Mouse (Mus musculus) WW6 (cell line): ENCODE measurements at regions not wholly inside any gene's neighbourhood (a gene's known extent, or its start where the extent isn't known, plus 50 kb on each side); places are given as distances from the start of the nearest gene placed in this dataset.

Experiments
- DNase-seq: peaks from one replicate; pipeline ENCODE4 v3.0.0-alpha.2; 2013; ENCODE audit warnings: low read depth, low spot score

DNA sequence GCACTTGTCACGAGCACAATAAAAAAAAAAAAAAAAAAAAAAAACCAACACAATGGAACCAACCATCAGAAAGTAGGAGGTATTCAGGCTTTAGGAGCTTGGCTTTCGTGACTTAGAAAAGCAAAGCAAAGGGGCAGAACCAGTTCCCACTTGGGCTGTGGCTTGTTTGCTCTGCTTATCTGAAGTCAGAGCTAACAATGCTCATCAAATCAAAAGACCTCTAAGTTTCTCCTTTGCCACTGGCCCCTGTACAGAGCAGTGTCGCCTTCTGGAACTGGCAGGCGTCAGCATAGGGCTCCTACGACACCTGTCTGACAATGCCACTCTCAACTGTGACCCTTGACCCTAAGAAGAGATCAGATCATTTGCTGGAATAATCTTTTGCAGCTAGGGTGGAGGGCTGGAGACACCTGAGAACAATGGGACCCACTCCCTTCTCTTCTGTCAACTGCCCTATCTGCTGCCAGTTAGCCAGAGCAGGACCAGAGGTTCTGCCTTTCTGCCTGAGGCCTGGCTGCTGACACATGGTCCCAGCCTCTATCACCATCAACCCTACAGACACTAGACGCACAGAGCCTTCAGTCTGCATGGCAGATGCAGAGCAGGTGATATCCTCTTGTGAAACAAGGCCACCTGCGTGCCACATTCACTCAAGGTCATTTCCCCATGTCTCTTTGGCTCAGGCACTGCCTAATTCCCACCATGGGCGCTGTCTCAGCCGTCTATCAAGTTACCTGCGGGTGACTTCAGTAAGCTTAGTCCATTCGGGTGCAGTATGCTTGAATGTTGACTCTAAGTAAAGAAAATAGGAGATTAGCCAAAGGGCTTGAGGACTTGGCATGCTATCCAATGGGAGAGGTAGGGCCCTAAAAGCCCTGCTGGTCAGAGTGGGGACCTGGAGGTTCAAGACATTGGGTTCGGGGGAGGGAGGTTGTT, 136.1 kb upstream of the Zfp703 start:
- no peak for DNase-seq

DNA sequence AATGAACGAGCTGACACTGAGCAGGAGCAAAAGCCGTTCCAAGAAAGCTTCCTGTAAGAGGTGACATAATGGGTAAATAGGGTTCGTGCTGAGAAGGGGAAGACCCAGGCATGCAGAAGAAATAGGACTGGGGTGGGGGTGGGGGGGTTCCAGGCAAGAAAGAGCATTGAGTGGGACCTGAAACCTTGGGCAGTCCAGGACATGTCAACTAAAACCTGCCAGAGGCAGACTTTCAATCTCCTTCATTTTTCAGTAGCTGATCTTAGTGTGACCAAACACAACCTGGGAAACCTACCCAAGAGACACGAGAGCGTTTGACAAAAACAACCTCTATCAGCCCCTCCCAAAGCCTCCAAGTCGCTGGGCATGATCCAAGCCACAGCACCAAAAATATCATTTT, 133.4 kb upstream of the Zfp703 start:
- no peak for DNase-seq

DNA sequence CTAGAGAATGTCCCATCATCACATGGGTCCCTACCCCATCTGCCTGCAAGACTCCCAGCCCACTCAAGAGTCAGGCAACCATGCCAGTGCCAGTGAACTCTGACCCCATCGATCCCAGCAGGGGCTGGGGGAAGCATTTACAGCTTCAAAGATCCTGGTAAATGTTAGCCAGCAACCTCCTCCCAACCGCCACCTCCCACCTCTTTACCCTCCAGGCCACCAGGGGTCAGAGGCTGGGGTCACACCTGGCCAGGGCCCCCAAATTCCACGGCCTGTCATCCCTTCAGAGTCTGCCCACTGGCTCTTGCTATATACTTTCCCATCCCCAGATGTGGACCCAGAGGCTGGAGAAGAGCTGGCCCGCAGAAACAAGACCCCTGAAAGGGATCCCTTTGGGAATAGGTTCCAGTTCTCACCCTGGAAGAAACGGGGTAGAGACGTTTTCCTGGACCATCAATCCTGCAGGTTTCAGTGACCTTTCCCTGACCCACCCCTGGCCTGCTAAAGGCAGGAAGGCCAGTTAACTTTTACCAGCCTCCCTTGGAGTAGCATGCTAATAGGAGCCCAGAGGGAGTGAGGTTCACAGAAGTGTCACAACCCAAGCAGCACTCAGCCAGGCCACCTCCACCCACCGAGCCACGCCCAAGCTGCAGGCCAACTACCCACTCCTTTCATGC, 132.9 kb upstream of the Zfp703 start:
- no peak for DNase-seq

DNA sequence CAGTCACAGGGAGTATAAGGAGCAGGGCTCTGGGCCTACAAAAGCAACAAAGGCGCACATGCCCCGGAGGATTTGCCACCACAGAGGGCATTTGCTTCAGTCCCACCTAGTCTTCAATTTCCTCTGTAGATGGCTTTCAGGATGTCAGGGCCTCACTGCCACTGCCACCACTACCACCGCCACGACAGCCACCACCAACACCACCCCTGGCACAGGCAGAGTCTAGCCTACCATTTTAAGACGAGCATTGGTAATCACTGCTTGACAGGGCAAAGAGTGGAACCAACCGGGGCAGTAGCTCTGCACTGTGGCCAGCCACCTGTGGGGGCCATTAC, 132.3 kb upstream of the Zfp703 start:
- no peak for DNase-seq

DNA sequence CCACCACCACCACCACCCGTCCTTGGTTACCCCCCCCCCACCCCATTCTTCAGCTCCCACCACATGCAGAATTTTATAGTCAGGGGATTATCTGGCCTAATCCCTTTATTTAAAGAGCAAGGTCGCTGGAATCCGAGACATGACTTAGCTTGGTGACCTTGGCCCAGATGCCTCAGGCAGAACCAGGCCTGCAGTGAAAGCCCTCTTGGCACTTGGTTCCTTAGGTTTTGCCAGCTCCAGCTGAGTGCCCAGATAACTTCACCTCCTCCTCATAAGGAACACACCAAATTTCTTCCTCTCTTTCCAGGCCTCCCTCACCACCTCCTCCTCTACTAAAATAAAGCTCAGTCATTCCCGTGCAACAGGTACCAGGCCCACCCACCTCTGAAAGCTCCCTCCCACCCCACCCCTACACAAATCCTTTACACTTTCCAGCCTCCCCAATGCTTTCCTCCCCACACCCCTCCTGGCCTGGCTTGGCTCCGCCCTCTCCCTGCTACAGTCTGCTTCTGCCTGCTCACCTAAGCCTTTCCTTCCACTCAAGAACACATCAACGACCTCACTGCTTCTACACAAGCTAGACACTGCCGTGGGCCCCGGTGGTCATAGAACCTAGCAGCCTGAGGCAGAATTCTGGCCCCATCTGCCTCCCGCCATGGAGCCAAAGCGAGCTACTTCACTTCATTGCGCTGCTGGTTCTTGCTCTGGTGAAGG, 131.5 kb upstream of the Zfp703 start:
- no peak for DNase-seq

DNA sequence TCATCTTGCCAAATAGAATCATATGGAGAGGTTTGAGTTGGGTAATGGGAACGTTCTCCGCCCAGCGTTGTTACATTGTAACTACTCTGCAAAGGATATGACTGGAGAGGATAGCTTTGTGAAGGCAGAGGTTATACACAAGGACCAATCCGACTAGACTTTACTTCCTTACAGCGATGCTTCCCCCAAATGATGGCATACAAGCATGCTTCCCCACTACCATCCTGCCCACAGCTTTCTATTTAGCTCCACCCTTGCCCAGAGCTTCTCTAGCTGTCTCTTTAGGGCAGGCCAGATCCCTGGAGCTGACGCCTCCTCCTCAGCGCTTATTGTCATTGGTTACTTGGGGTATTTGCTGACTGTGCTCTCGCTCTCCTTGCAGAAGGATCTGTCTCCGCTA, 130.1 kb upstream of the Zfp703 start:
- no peak for DNase-seq

DNA sequence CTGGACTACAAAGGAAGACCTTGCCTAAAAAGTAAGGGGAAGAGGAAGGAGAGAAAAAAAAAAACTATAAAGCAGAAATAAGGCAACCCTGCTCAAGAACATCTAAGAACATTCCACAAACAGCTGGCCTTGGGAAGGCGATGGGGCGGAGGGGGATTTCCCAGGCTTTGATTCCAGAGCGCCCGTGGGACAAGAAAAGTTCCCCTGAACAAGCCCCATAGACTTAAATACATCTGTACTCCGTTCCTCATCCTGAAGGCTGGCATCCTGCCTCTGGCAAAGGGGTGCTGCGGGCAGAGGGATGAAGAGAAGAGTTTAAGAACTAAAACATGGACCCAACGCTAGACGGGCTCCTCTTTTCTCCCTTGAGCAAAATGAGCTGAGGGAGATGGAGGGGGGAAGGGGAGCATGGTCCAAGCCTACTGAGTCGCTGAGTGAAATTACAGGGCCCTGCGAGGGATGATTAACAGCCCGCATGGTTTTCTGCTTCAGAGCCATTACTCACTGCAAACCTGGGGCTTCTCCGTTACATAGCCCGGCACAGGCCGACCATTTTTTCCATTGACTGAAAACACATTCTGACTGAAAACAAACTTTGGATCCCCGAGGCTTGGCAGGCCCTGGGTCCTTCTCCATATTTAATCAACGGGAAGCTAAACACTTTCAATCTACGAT, 128.9 kb upstream of the Zfp703 start:
- no peak for DNase-seq

DNA sequence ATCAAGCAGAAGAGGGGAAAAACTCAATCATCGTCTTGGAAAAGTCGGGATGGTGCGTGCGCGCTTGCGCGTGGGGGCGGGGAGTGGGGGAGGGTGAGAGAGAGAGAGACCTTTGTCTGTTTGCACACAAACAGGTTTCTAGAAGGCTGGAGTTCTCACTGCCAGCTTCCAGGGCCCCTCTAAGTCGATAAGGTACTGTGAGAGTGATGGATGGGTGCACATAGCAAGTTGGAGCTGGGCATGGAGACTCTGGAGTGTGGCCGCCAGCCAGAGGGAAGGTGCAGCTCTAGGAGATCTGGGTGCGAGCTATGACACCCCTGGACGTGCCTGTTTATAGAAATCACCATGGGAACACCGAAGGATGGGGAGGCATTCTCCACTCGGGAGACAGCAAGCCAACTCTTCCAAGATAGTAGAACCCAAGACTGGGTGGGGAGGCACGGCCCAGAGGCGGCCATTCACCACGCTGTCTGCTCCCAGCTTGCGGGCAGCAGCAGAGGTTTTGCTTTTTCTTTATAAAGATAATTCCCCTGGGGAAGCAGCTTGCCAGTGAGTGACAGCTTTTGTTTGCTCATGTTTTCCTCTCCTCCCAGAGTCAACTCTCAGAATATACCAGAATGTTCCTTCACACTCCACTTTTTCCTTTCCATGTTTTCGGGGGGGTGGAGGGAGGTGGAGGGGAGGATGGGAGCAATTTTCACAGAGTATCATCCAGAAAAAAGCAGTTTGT, 128.0 kb upstream of the Zfp703 start:
- DNase-seq: no peak

DNA sequence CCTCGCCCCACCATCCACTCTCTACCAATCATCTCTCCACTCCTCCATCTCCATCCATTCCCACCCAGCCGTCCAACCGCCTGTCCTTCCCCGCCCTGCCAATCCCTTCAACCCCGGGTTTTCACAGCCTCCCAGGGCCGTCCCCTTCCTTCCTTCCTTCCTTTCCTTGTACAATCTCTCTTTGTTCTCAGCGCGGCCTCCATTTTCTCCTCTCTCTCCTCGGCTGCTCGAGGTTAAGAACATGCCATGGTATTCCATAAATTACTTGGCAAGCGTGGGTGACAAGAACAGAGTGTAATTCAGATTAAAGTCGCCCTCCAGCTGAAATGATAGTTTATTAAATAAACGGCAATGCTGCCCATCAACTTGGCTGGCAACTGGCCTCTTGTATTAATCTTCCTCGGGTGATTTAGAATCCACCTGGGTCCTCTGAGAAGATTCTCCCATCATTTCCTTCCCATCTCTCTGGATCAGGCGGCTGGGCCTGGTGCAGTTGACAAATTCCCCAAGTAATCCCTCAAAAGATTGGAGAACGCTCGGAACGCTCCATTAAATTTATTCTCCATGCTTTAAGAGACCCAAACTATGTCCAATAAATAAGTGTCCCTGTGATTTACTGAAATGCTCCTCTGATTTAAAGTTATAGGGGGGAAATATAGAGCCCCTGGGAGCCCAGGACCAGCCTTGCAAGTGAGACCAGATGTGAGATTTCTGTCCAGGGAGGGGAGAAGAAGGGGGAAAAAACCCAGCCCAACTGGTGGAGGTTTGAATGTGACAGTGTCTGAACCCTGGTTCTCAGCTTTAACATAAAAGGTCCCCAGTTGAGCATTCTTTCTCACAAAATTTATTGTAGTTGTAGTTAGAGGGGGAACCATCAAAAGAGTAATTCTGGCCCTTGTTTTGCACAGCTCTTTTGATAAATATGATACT, 125.0 kb upstream of the Zfp703 start:
- DNase-seq: no peak

DNA sequence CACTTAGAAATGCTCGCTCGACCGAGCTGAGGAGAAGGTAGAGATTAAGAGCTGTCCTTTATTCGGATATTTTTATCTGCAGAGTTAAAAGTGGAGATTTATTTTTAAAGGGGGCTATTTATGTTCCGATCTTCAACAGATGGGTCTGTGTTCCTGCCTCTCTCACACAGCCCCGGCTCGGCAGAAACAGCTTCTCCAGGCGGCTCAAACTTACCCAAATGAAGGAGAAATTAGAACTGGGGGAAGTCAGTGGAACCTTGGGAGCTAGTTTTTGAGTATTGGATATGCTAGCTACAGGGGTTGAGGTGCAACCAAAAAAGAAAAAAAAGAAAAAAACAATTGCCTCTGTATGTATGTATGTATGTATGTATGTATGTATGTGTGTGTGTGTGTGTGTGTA, 124.2 kb upstream of the Zfp703 start:
- DNase-seq: no peak

DNA sequence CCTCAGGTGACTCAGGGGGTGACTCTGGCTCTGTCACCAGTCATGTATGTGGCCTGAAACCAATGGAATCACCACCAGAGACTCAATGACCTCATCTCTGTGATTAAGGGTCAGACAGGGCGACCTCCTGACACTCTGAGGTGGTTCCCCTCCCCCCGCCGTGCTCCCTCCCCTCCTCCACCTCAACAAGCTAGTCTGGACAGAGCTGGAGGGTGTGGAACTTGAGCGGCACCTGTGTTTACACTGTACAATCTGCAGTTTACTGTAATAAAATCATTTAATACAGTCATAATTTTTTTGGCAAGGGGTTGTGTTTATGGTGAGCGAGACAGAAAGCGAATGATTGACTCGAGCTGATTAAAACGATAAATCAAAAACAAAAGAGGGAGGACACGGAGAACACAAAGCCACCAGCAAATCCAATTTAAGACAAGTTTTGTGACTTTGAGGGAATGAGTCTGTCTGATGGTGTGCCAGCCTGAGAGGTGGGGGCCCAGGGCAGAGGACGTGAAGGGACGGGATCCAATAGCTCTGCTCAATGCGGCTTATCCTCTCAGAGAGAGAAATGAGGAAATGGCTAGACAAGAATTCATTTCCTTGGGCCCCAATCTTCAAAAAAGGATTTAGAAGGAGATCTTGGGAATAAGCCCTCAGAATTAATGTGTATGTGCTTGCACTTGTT, 122.4 kb upstream of the Zfp703 start:
- no peak for DNase-seq

DNA sequence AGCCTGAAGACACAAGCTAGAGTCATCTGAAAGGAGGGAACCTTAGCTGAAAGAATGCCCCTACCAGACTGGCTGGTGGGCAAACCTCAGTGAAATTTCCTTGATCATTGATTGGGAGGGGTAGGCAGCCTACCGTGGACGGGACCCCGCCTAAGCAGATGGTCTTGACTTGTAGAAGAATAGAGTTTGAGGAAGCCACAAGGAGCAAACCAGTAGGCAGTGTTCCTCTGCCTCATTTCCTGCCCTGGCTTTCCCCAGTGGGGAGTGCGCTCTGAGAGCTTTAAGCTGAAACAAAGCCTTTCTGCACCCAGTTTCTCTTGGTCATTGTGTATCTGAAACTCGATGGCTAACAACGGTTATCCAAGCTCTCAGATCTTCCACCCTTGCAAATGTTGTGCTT, 121.9 kb upstream of the Zfp703 start:
- no peak for DNase-seq

DNA sequence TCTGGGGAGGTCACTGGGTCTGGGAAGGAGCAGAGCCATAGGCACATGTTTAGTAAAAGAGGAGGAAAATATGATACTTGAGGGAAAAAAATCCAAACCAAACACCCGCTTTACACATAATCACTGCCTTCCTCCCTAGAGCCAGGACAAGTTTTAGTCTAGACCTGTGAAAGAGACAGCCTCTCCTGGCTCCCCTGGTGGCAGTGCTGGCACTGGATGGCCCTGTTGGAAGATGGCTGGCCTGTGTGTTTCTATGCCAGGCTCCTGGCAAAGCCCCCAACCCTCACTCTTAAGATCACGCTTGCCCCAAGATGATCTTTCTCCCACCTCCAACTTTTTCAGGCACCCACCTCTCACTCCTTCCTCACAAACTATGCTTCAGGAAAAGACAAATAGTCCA, 112.6 kb upstream of the Zfp703 start:
- DNase-seq: no peak

DNA sequence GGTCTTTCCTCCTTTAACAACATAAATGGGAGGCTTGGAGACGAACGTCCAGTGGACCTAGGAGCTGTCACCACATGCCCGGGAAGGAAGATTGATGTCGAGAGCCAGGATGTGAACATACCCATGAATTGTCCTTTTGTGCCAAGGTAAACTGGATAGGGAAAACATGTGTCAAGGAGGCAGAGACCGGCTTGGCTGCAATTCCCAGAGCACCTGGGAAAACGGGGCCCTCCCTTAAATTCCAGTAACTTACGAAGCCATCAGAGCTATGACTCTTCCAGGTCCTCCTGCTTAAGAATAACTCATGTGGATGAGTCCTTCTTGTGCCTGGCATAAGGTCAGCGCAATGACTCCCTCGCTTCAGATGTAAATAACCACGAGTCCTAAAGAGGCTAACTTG, 112.2 kb upstream of the Zfp703 start:
- DNase-seq: no peak

DNA sequence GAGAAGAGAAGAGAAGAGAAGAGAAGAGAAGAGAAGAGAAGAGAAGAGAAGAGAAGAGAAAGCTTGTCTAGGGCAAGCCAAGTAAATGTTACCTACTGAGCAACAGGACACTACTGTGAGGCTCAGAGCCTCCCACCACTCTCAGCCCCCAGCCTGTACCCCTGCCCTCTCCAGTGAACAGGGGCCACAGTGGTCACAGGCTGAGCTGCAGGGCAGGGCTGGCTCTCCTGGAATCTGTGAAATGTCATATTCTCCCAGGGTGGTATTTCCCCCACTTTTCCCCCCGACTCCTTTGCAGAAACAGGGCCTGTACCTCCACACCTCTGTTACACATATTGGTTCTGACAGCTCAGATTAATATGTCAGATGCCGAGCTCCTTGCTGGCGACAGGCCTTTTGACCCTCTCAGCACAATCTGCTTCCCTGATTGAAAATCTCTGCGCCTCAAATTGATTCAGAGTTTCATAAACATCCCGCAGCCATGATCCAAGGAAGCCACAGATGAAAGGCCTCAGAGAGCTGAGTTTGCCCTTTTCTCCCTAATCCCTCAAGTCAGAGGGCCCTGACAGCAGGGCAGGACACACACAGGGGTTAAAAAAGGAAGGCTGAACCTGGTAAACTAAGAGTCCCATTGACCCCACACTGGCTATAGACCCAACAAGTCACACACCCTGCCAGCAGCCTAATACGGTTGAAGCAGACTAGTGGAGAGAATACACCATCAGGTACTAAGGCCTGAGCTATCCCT, 108.8 kb upstream of the Zfp703 start:
- no peak for DNase-seq

DNA sequence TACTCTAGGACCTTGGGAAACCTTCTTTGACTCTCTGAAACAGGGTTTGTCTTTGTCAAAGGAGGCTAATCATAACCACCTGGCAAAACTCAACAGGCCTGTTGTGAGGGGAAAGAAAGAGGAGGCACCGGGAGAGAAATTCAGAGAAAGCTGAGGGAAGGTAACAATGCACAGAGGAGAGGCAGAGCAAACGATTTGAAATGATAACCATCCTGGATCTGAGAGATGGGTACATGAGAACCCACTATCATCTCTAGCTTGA, 108.3 kb upstream of the Zfp703 start:
- DNase-seq: no peak

DNA sequence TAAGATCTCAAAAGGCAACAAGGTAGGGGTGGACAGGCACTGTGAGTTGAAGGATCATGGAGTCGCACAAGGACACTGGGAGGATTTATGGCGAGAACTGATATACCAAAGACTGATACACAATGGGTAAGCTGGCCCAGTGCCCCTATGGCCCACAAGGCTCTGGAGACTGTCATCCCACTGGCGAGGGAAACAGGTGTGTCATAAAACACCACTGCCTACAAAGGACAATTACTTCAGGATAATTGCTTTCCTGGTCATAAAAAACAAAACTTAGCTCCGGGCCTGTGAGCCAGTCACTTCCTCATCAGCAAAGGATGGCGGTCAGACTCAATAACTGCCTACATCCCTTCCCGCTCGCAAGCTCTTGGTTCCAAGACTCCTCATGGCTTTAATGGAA, 105.3 kb upstream of the Zfp703 start:
- no peak for DNase-seq

DNA sequence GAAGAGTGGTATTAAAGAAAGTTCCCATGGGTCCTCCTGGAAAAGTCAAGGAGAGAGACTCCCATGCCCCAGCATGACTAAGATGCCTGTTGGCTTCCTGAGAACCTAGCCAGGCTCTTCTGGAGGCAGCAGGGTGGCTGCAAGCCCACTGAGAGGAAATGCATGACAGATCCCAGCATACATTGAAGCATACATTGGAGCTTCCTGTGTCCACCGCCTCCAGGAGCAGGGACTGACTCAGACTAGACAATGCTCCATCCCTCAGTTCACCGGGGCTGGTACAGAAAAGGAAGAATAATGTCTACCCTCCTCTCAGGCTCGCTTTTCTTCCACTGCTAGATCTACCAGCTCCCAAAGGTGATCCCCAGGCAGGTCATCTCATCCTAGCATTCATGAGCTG, 104.7 kb upstream of the Zfp703 start:
- DNase-seq: no peak

DNA sequence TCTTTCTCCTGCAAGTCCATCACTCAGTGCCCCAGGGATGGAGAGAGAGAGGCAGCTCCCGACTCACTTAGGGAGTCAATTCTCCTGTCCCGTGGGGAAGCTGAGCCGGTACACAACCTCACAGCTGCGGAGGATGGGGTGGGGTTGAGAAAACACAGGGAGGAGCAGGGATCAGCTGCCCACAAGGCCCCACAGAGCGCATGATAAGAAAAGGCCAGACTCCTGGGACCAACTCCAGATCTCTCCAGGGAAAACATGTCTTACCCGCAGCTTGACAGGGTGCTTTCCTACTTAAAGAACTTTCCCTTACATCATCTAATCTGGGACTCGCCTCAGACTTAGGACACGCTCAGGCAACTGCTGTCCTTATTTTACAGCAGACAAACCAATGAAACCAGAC, 104.3 kb upstream of the Zfp703 start:
- no peak for DNase-seq
